In genomic region chr6:67226286-67226685, GRCm38 (mm10) we compare ENCODE assay signal across 12 mouse cellular contexts.
"Had no signal": no experiment of that assay in that cellular context is flagged by ENCODE, and none has a peak within 500 bp of the region (broad histone marks: within the 10 kb centered on the region; RNA-seq: fewer than 3 reads in every experiment).

No protein-coding gene starts in this region.

- ATAC-seq: midbrain, embryonic 15.5 days had no signal

- H3K4me2 ChIP-seq: limb, embryonic 13.5 days; midbrain, embryonic 15.5 days had no signal

- H3K27me3 ChIP-seq: midbrain, embryonic 15.5 days had no signal

- H3K27ac ChIP-seq: kidney, postnatal 0 days; limb, embryonic 13.5 days; liver, embryonic 14.5 days; midbrain, embryonic 10.5 days; midbrain, embryonic 15.5 days had no signal

- H3K9me3 ChIP-seq: limb, embryonic 13.5 days; midbrain, embryonic 10.5 days; midbrain, embryonic 15.5 days had no signal

- H3K9ac ChIP-seq: limb, embryonic 13.5 days; liver, embryonic 14.5 days; midbrain, embryonic 15.5 days had no signal

- H3K4me3 ChIP-seq: limb, embryonic 13.5 days; midbrain, embryonic 10.5 days; midbrain, embryonic 15.5 days had no signal

- DNase-seq: kidney, adult 9 months; kidney, postnatal 36 days; layer of hippocampus, adult 9-11 months; layer of hippocampus, postnatal 36 days; lung, adult 18-20 months; right cerebral cortex, postnatal 14 days; thymus, postnatal 14 days had no signal

- H3K36me3 ChIP-seq: limb, embryonic 13.5 days; midbrain, embryonic 10.5 days; midbrain, embryonic 15.5 days had no signal
